Mouse (Mus musculus): ENCODE measurements around the gene Ank2.
"Not testable (repeated sequence)": the region's sequence is repeated elsewhere in the genome, so short reads cannot be mapped to it uniquely, and the experiment has no call there.

Gene Ank2

GRCm38 (mm10) chr3:127481658-127482057 is 17.5 kb downstream of the Ank2 start:
- no peak for DNase-seq

GRCm38 (mm10) chr3:127480369-127480768 is 18.8 kb downstream of the Ank2 start:
- not testable (repeated sequence) for DNase-seq

GRCm38 (mm10) chr3:127474115-127474514 is 25.0 kb downstream of the Ank2 start:
- no peak for DNase-seq

GRCm38 (mm10) chr3:127469164-127469752 is 29.9 kb downstream of the Ank2 start:
- DNase-seq, result no peak

GRCm38 (mm10) chr3:127468569-127468968 is 30.6 kb downstream of the Ank2 start:
- DNase-seq, result no peak

- DNase-seq, result no peak
Observed at GRCm38 (mm10) chr3:127463816-127464480, 35.2 kb downstream of the Ank2 start.

GRCm38 (mm10) chr3:127463165-127463564 is 36.0 kb downstream of the Ank2 start:
- DNase-seq, result no peak

GRCm38 (mm10) chr3:127462413-127462812 is 36.7 kb downstream of the Ank2 start:
- DNase-seq, result no peak

- DNase-seq, result no peak
Observed at GRCm38 (mm10) chr3:127460891-127461437, 38.2 kb downstream of the Ank2 start.

GRCm38 (mm10) chr3:127459858-127460257 is 39.3 kb downstream of the Ank2 start:
- DNase-seq, result no peak

- no peak for DNase-seq
Observed at GRCm38 (mm10) chr3:127458925-127459324, 40.2 kb downstream of the Ank2 start.

GRCm38 (mm10) chr3:127458420-127458798 is 40.7 kb downstream of the Ank2 start:
- no peak for DNase-seq

- DNase-seq, result no peak
Observed at GRCm38 (mm10) chr3:127457761-127458419, 41.3 kb downstream of the Ank2 start.

GRCm38 (mm10) chr3:127453738-127454137 is 45.4 kb downstream of the Ank2 start:
- DNase-seq, result peak in 1 of 2 experiments; percentile 10

- DNase-seq, result no peak
Observed at GRCm38 (mm10) chr3:127453254-127453653, 45.9 kb downstream of the Ank2 start.

- DNase-seq, result no peak
Observed at GRCm38 (mm10) chr3:127452233-127452632, 46.9 kb downstream of the Ank2 start.

GRCm38 (mm10) chr3:127451741-127452140 is 47.4 kb downstream of the Ank2 start:
- no peak for DNase-seq

GRCm38 (mm10) chr3:127451070-127451469 is 48.1 kb downstream of the Ank2 start:
- DNase-seq, result peak; percentile 38 to 62

GRCm38 (mm10) chr3:127446173-127446572 is 53.0 kb downstream of the Ank2 start:
- peak; percentile 54 to 79 for DNase-seq

GRCm38 (mm10) chr3:127433291-127433690 is 65.9 kb downstream of the Ank2 start:
- no peak for DNase-seq

GRCm38 (mm10) chr3:127429866-127430265 is 69.3 kb downstream of the Ank2 start:
- peak; percentile 43 to 50 for DNase-seq

- DNase-seq, result no peak
Observed at GRCm38 (mm10) chr3:127428527-127428926, 70.6 kb downstream of the Ank2 start.

GRCm38 (mm10) chr3:127416950-127417349 is 82.2 kb downstream of the Ank2 start:
- no peak for DNase-seq

GRCm38 (mm10) chr3:127414438-127414837 is 84.7 kb downstream of the Ank2 start:
- no peak for DNase-seq
